Mouse (Mus musculus) splenic B cell, adult 2 months (primary cell): ENCODE measurements around the gene Tmem108.

ENCODE experiments used
- DNase-seq: peaks from one replicate; pipeline ENCODE4 v3.0.0-alpha.2; 2011; ENCODE audit warnings: low read depth, low spot score
- H3K27me3 ChIP-seq: 2 replicates; pipeline ENCODE4 v1.6.1; 2012; ENCODE audit warnings: mild to moderate bottlenecking, low read length, moderate library complexity, mixed read lengths; ENCODE audit not compliant: control insufficient read depth, poor library complexity, insufficient read depth, severe bottlenecking
- H3K36me3 ChIP-seq: 2 replicates; pipeline ENCODE4 v1.6.1; 2012; ENCODE audit warnings: mild to moderate bottlenecking, low read length, moderate library complexity, mixed read lengths; ENCODE audit not compliant: control insufficient read depth, poor library complexity, insufficient read depth, severe bottlenecking

Tmem108 gene

DNA sequence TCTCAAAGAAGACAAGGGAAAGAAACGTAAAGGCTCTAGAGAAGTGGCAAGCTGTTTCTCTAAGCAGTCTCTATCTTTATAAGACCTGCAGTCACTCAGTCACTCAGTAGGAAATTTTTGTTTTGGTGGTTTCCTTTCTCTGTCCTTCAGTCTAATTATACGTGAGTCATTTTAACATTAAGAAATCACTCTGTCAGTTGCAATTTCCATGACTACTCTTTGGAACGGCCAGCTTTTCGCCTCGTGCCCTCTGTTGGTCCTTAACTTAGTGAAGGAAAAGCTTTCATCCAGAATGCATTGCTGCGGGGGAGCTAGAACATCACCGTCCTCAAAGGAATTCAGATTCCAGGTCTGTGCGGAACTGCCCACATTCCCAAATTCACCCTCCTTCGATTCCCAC, 11.1 kb downstream of the Tmem108 start:
- H3K27me3 ChIP-seq, result no peaks in the 10 kb centered on the region

DNA sequence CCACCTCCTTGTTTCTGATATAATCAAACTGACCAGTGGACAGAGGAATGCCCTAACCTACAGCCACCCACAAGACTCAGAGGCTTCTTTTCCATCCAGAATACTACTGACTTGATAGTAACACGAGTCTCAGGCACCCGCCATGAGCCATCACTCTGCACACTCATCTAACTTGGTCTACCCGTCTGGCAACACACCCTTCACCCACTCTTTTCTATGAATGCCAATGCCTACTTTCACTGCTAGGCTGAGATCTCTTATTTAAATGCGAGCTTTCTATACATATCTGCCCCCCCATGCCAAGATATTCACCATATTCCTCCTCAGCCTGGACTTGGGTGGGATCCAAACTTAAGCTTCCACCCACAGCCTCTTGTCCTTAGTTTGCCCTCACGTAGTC, 15.0 kb downstream of the Tmem108 start:
- DNase-seq, result no peak
- no peaks in the 10 kb centered on the region for H3K36me3 ChIP-seq
- H3K27me3 ChIP-seq, result no peaks in the 10 kb centered on the region

More for the DNA sequence above, 11.1 kb downstream of the Tmem108 start:
- no peaks in the 10 kb centered on the region for H3K36me3 ChIP-seq
- DNase-seq, result no peak

DNA sequence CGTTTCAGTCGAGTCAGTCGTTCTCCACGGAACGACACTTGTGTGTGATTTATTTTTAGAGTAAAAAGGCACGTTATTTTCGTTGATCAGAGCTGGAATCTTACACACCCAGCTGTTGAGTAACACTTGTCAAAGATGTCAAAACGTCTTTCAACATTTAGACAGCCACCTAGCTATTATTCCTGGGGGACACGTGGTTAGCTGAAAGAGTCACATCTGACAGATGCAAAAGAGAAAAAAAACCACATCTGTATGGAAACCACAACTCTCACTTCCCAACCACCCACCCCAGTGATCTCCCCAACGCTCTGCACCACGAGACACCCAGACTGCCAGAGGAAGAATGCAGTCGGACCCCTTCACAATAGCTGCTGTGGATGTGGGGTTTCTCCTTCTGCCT, 21.5 kb downstream of the Tmem108 start:
- peak; percentile 71 for DNase-seq
- Histone ChIP-seq H3K36me3 (no peaks in the 10 kb centered on the region), H3K27me3 (no peaks in the 10 kb centered on the region)

DNA sequence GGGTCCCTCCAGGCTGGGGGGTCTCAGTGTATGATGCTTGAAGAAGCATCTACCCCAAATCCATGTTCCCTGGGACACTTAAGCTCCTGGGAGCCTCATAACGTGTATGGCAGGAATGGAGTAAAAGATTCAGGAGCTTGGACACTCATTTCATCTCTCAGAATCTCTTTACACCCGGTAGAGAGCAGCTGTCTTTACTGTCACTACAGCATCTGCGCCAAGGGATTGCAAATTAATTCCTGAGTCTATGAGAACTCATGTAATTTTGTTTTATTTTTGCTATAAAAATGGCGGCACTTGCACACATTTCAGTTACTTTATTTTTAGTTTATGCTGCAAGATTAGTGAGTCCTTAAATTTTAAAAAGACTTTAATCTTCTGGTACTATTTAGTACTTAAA, 22.6 kb downstream of the Tmem108 start:
- Histone ChIP-seq H3K27me3 (no peaks in the 10 kb centered on the region), H3K36me3 (no peaks in the 10 kb centered on the region)
- no peak for DNase-seq

DNA sequence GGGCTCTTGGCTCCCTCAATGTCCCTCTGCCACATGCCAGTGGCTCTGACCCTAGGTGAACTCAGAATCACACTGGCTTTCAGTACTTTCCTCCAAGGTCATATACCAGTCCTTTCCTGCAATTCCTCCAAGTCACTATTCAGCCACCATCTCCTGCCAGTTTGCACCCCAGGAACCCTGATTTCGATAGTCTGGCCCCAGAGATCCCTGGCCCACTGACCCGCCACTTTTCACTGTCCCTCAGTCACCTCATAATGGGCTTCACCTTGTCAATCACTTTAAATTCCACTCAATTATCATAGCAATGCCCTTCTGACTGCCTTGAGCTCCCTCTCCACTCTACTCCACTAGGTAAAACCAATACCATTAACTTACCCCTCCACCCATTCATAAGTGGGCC, 31.9 kb downstream of the Tmem108 start:
- Histone ChIP-seq H3K36me3 (no peaks in the 10 kb centered on the region), H3K27me3 (no peaks in the 10 kb centered on the region)
- DNase-seq, result no peak

DNA sequence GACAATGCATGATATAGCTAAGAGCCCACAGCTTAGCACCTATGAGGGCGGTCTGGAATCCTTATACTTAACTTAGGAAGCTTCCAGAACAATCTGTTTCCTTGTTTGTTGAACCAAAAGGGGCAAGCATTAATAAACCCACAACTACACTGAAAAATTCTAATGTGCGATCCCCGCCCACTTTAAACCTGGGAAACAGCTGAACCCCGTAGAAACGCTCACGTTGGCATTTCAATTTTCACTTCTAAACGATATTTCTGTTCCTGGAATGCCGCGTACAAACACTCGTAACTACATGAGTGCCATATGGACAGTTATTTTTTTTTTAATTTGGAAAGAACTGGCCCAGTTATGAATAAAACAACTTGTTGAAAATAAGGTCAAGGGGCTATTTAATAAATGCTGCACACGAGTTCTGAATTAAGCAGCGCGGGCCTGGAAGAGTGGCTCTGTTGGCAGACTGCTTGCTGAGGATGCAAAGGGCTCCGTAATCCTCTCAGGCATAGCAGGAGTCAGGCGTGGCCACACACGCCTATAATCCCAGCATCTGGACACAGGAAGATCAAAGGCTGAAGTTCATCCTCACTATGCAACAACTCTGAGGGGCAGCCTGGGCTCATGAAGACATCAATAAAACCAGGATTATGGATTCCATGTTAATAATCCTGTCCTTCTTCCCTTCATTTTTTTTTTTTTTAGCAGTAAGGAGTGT, 34.7 kb downstream of the Tmem108 start:
- no peaks in the 10 kb centered on the region for H3K27me3 ChIP-seq
- no peak for DNase-seq
- no peaks in the 10 kb centered on the region for H3K36me3 ChIP-seq

DNA sequence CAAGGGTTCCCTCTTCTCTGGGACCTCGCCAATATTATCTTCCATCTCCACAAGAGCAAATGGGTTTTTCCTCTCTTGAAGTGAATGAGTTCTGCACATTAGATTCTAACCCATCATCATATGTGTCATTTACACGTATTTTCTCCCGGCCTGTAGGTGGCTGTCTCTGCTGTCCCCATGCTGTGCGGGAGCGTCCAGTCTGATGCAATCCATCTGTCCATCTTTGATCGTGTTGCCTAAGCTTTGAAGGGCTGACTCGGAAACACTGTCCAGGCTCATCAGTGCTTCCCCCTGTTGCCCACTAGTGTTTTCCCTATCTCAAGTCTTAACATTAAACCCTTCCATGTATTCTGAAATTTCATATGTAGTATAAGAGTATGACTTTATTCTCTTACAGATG, 36.1 kb downstream of the Tmem108 start:
- Histone ChIP-seq H3K27me3 (no peaks in the 10 kb centered on the region), H3K36me3 (no peaks in the 10 kb centered on the region)
- DNase-seq, result no peak

DNA sequence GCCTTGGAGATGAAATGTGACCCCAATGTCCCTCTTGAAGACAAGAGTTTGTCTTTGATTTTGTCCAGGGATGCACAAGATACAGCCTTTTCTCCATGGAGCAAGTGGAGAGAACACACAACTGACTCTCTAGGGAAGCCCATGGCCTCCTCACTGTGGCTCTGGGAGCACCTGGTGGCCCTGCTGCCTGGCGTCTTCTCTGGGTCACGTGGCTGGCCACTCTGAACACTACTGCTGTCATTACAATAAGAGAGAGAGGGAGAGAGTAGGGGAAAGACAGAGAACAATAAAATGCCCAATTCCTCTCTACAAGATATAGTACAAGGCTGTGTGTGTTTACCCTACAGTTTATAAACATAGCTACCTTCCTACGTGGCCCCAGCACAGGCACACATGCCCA, 40.2 kb downstream of the Tmem108 start:
- Histone ChIP-seq H3K36me3 (no peaks in the 10 kb centered on the region), H3K27me3 (no peaks in the 10 kb centered on the region)
- no peak for DNase-seq

DNA sequence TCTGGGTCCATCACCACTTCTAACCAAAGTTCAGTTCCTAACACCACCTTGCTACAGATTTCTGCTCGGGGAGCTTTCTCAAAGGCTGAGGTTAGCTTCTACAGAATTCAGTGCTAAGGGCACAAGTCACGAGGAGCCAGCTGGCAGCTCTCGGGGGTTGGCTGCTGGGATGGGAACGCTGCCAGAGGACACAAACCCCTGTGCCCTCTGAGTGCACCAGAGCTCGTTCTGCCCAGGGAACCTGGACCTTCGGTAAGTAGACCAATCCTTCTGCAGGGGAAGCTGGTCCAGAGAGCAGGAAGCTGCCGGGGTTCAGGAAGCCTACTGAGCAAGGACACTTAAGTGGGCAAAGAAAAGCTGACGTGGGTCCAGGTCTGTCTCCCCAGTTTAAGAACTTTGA, 40.6 kb downstream of the Tmem108 start:
- Histone ChIP-seq H3K27me3 (no peaks in the 10 kb centered on the region), H3K36me3 (no peaks in the 10 kb centered on the region)
- no peak for DNase-seq

DNA sequence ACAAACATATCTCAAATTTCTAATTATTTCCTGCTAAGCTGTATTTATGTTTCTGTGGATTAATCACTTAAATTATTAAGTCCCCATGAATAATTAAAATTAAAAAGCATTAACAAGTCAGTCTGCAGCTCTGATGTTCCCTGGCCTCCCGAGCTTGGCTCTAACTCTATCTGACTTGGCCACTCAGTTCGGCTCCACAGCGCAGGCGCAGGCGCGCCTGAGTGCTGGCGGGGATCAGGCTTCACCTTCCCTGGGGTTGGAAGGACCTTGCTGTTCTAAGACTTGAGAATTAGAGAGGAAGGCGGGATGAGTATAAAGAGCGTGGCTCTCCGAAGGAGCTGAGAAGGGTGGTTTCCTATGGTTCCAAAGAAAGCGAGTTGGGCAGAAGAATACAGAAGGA, 41.6 kb downstream of the Tmem108 start:
- no peak for DNase-seq
- Histone ChIP-seq H3K36me3 (no peaks in the 10 kb centered on the region), H3K27me3 (no peaks in the 10 kb centered on the region)

DNA sequence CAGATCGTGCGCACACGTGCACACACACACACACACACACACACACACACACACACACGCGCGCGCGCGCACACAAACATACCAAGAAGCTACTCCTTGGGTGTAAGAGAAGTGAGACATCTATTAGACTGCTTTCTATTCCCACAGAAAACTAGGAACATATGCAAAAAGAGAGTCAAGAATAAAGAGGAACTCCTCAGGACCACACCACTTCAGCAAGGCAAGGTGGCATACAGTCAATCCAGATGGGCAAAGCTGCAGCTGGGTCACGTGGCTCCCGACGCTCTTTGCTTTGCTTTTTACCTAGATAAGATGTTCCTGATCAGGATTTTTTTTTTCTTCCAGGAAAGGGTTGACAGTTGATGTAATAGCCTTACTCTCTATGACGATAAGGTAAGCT, 45.6 kb downstream of the Tmem108 start:
- no peak for DNase-seq
- H3K27me3 ChIP-seq, result no peaks in the 10 kb centered on the region
- H3K36me3 ChIP-seq, result no peaks in the 10 kb centered on the region

DNA sequence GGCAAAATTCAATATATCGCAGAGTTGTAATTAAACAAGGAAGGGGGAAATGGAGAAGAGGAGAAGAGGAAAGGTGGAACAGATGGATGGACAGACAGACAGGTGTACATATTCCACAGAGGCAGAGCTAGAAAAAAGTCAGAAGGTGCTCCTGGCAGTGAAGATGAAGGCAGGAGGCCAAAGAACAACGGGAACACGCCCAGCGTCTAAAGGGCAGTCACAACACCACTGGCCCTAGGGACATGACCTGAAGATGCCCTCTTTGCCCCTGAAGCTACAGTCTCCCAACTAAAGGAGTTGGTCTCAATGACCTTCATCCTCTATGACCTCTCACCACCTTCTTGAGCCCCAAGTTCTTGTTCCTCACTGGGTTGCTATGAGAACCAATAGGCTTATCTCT, 46.3 kb downstream of the Tmem108 start:
- Histone ChIP-seq H3K27me3 (no peaks in the 10 kb centered on the region), H3K36me3 (no peaks in the 10 kb centered on the region)
- DNase-seq, result no peak

DNA sequence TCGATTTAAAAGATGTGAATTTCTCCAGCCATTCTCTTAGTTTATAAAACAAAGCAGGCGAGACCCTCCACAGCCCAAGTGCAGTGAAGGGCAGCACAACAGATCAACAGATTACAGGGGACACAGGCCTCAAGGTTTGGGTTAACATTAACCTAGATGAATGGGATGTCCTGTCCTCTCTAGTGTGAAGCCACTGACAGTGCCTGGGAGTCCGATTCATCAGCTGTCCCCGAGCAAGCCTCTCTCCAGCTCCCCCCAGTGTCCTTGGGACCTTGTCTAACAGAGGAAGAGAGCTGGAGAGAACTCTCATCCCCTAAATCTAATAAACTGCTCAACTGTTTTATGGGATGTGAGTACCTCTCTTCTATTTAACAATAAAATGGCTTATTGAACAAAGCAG, 48.4 kb downstream of the Tmem108 start:
- DNase-seq, result no peak
- Histone ChIP-seq H3K27me3 (no peaks in the 10 kb centered on the region), H3K36me3 (no peaks in the 10 kb centered on the region)

DNA sequence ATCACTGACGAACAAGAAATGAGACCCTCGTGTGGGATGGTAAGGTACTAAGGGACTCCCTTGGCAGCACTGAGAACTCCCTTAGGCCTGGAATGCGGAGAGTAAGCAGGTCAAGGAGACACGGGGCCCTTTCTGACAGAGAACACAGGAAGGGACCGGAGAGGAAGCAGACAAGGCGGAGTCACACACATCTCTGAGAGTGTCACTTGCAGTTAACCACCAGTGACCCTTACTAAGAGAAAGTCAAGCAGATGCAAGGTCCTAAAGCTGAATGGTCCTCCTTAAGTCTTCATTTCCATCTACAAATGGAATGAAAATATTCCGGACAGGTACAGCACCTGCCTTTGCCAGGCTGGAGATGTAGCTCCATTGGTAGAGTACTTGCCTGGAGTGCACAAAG, 48.9 kb downstream of the Tmem108 start:
- H3K36me3 ChIP-seq, result no peaks in the 10 kb centered on the region
- DNase-seq, result no peak
- H3K27me3 ChIP-seq, result no peaks in the 10 kb centered on the region

DNA sequence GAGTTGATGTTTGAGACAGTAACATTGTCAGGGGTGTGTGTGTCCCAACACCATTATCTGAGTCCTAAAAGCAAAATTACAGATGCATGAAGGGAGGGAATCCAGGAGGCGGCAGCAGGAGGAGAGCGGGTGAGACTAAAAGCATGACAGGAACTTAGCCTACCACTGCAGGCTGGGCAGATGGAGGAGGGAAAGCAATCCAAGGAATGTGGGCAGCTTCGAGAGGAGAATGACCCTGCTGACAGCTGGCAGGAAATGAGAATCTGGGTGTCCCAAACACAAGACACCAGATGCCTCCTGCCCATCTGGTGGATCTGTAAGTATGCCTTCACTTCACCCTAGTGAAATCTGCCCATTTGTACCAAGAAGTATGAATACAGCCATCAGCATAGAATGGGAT, 51.9 kb downstream of the Tmem108 start:
- no peaks in the 10 kb centered on the region for H3K27me3 ChIP-seq
- H3K36me3 ChIP-seq, result no peaks in the 10 kb centered on the region
- no peak for DNase-seq

DNA sequence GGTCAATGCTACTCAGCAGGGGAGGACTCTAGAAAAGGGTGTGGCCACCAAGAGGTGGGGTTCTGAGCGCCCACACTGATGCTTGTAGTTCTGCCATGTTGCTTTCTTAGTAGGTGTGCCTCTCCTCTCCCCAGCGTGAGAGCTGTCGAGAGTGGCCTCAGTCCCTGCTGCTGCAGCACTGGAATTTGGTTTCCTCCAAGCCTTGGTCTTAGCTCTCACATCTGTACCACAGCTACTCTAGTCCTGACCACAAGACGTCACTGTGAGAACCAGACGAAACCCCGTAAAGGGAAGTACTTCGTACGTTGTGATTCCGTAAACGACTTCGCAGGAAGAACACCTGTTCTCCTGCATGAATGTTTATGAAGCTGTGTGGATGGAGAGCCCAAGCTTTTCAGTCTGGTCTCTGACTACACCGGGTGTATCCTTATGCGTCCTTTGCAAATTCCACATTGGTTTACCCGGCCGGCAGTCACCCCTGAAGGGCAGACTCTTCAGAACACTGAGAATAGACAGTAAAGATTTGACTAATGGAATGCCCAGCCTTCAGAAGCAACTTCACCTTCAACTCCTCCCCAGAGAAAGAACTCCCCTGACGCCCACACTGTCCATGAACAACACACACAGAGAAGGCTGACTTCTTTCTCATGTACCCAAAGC, 53.0 kb downstream of the Tmem108 start:
- Histone ChIP-seq H3K36me3 (no peaks in the 10 kb centered on the region), H3K27me3 (no peaks in the 10 kb centered on the region)
- peak; percentile 92 for DNase-seq
